Mouse (Mus musculus) mammary gland, adult 2 months (tissue): ENCODE results near the gene Sqor. TPM values are rescaled to one million over a fixed set of nuclear protein-coding genes. Genes with fewer than 3 reads are reported as not detected.

Experiments
- polyA plus RNA-seq: library from polyadenylated mRNA; depleted of rRNA; stranded (reverse); fragments of >200 nt; gene quantifications from 2 replicates; pipeline ENCODE4 v1.2.3, GENCODE M21; 2012; ENCODE audit warnings: low replicate concordance; rRNA removed

The Sqor gene
- 48.6 and 49.8 TPM in 2 replicates for polyA plus RNA-seq

GRCm38 (mm10) chr2:122765071-122765793 is at the start of gene Sqor:
TSS of gene Sqor (plus strand) at chr2:122765237.

GRCm38 (mm10) chr2:122737894-122738830 is 26.9 kb upstream of the Sqor start, which contains the start of gene Bloc1s6:
TSS of gene Bloc1s6 (plus strand) at chr2:122738503.

Other genes with a start within 250 kb of the Sqor start
- 10.6 and 15.1 TPM in 2 replicates for gene Gatm, start 153.9 kb upstream of the Sqor start, polyA plus RNA-seq
- 0.32 and 0.33 TPM in 2 replicates for gene AA467197, start 128.3 kb upstream of the Sqor start, polyA plus RNA-seq
- 4.0 and 9.2 TPM in 2 replicates for gene Slc30a4, start 62.6 kb upstream of the Sqor start, polyA plus RNA-seq
- 34.8 and 43.9 TPM in 2 replicates for gene Bloc1s6, start 26.7 kb upstream of the Sqor start, polyA plus RNA-seq